Mouse (Mus musculus) heart, adult 18-20 months (tissue): ENCODE measurements around the gene Apol7a. TPM values are rescaled to one million over a fixed set of nuclear protein-coding genes. Genes with fewer than 3 reads are reported as not detected.

Experiments
- DNase-seq, 2 experiments: peaks; one replicate each; pipeline ENCODE4 v3.0.0; 2021 to 2022; ENCODE audit warnings: mixed read lengths in 1 of 2
- total RNA-seq, 2 experiments: library from RNA; stranded (reverse); gene quantifications; 2 replicates each; pipeline ENCODE4 v1.2.3; 2021

The Apol7a gene
- total RNA-seq, 2 experiments from 2014 or later: 0.13 TPM; not detected in 1

- peak in 1 of 2 experiments; percentile 36 for DNase-seq
These were observed 54.5 kb downstream of the Apol7a start for GRCm38 (mm10) chr15:77344127-77345125.

DNA sequence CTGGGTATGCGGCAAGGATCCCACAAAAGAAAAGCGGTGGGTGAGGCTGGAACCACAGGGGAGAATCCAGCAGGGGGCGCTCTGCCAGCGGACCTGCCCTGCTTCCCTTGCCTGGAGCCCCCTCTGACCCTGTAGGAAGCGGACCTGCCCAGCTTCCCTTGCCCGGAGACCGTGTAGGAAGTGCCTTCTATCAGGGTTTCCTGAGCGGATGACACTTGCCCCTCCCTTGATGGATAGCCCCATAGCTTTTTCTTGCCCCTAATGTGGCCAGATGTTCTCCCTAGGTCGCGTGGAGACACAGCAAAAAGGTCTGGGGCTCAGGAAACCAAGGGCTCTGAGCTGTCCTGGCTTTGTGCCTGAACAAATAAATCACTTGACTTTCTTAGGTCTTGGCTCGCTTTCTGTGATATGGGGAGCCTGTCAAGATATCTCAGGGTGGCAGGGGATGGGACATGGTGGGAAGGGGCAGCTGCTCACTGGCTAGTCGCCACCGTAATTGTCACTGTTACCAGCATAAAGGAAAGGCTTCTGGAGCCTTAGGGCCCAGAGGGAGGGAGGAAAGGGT is 55.3 kb downstream of the Apol7a start:
- peak; percentile 88 to 89 for DNase-seq

- no peak for DNase-seq
These were observed 55.9 kb downstream of the Apol7a start for GRCm38 (mm10) chr15:77342962-77343526.

GRCm38 (mm10) chr15:77342005-77342404 is 56.9 kb downstream of the Apol7a start:
- DNase-seq: no peak

GRCm38 (mm10) chr15:77340581-77340980 is 58.3 kb downstream of the Apol7a start:
- DNase-seq: no peak

- DNase-seq: no peak
These were observed 59.9 kb downstream of the Apol7a start for GRCm38 (mm10) chr15:77338924-77339429.

- no peak for DNase-seq
These were observed 60.5 kb downstream of the Apol7a start for GRCm38 (mm10) chr15:77338451-77338850.

Other genes starting within 250 kb of the Apol7a start
- gene Rbfox2, start 92.1 kb downstream of the Apol7a start, total RNA-seq: 10 to 100 TPM; 86.5 to 90.5 TPM
- under 1 TPM; 0.30 to 0.62 TPM for gene Apol9a, start 12.0 kb upstream of the Apol7a start, total RNA-seq
- under 1 TPM in 1 of 2 experiments, not detected in 1; 0.31 TPM for gene Apol7b, start 48.4 kb upstream of the Apol7a start, total RNA-seq
- not detected for gene Apol10a, start 77.9 kb upstream of the Apol7a start, total RNA-seq
- gene Apol11a, start 109.2 kb upstream of the Apol7a start, total RNA-seq: not detected
- 1 to 10 TPM in 1 of 2 experiments, not detected in 1; 2.8 TPM for gene Apol7c, start 134.2 kb upstream of the Apol7a start, total RNA-seq
- not detected for gene 1700025B11Rik, start 162.8 kb upstream of the Apol7a start, total RNA-seq
- gene Apol10b, start 197.0 kb upstream of the Apol7a start, total RNA-seq: 1 to 10 TPM in 1 of 2 experiments, under 1 TPM in 1; 0.69 to 3.9 TPM
- not detected for gene Gm36245, start 200.1 kb upstream of the Apol7a start, total RNA-seq
- gene Apol11b, start 244.2 kb upstream of the Apol7a start, total RNA-seq: 1 to 10 TPM; 2.5 to 2.8 TPM